21 mouse cellular contexts compared by ENCODE assay signal in the genomic region with DNA sequence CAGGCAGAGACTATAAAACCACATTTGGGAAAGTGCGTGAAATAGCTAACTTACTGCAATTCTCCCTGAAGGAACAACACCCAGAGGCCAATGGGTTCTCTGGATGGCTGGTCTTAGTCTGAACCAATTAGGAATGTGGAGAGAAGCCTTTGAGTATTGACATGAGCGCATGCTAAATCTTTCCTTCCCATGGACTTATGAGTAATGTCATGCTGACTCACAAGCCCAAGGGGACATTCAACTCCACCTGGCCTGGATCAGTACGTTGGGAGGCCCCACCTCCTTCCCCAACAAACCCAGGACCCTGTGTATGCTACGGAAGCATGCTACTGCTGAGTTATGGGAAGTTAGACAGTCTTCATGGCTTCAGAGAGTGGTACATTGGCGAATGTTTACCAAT.
"Had no signal": no experiment of that assay in that cellular context is flagged by ENCODE, and none has a peak within 500 bp of the region (broad histone marks: within the 10 kb centered on the region; RNA-seq: fewer than 3 reads in every experiment).

No protein-coding gene starts in this region.

- H3K4me2 ChIP-seq: kidney, embryonic 15.5 days; limb, embryonic 12.5 days; liver, embryonic 13.5 days; lung, embryonic 14.5 days; midbrain, embryonic 12.5 days; neural tube, embryonic 13.5 days; stomach, embryonic 15.5 days had no signal

- ATAC-seq: lung, postnatal 0 days; midbrain, embryonic 16.5 days had no signal

- H3K9ac ChIP-seq: kidney, embryonic 15.5 days; limb, embryonic 12.5 days; liver, embryonic 13.5 days; lung, embryonic 14.5 days; midbrain, embryonic 12.5 days; neural tube, embryonic 13.5 days; stomach, embryonic 15.5 days had no signal

- H3K27ac ChIP-seq: kidney, embryonic 15.5 days; left cerebral cortex, adult 2 months; limb, embryonic 12.5 days; liver, embryonic 13.5 days; macrophage; midbrain, embryonic 12.5 days; neural tube, embryonic 13.5 days; stomach, embryonic 15.5 days had no signal

- DNase-seq: kidney, adult 8-10 months; kidney, postnatal 10 days; kidney, postnatal 36 days; layer of hippocampus, postnatal 36 days; liver, embryonic 13.5 days; lung, embryonic 14.5 days; retina, postnatal 1 day; right cerebral cortex, postnatal 25 days; spleen, adult 18-20 months; thymus, adult 18-20 months; thymus, postnatal 36 days had no signal

- H3K27me3 ChIP-seq: kidney, embryonic 15.5 days; liver, embryonic 13.5 days; midbrain, embryonic 12.5 days; neural tube, embryonic 13.5 days; stomach, embryonic 15.5 days had no signal

- H3K4me3 ChIP-seq: kidney, embryonic 15.5 days; left cerebral cortex, adult 2 months; limb, embryonic 12.5 days; liver, embryonic 13.5 days; midbrain, embryonic 12.5 days; myocyte; neural tube, embryonic 13.5 days; stomach, embryonic 15.5 days had no signal

- H3K36me3 ChIP-seq: kidney, embryonic 15.5 days; limb, embryonic 12.5 days; liver, embryonic 13.5 days; midbrain, embryonic 12.5 days; neural tube, embryonic 13.5 days; stomach, embryonic 15.5 days had no signal

- H3K9me3 ChIP-seq: kidney, embryonic 15.5 days; limb, embryonic 12.5 days; liver, embryonic 13.5 days; midbrain, embryonic 12.5 days; neural tube, embryonic 13.5 days; stomach, embryonic 15.5 days had no signal
